Mouse (Mus musculus) kidney, postnatal 0 days (tissue): ENCODE results near the gene Ascl2. TPM values are rescaled to one million over a fixed set of nuclear protein-coding genes. Genes with fewer than 3 reads are reported as not detected.

Source experiments
- ATAC-seq: fragments of 200-750 bp; cut with Nextera tagmentation; replicated peaks from 2 replicates; pipeline ENCODE4 v1.8.0; 2017; ENCODE audit warnings: low read depth, moderate number of reproducible peaks, moderate TSS enrichment, moderate library complexity; ENCODE audit not compliant: low FRiP score
- DNase-seq: peaks from one replicate; pipeline ENCODE4 v3.0.0-alpha.2; 2016; ENCODE audit warnings: low spot score
- H3K27ac ChIP-seq: fragments of 300-500 bp; sonication (generic); 2 replicates; pipeline ENCODE4 v1.5.1; 2014; ENCODE audit warnings: mild to moderate bottlenecking
- H3K27me3 ChIP-seq: fragments of 300-500 bp; sonication (generic); 2 replicates; pipeline ENCODE4 v1.6.1; 2014; ENCODE audit warnings: low read length, mixed read lengths; ENCODE audit not compliant: insufficient read depth
- H3K36me3 ChIP-seq: fragments of 300-500 bp; sonication (generic); 2 replicates; pipeline ENCODE4 v1.6.1; 2014; ENCODE audit warnings: low read length, mixed read lengths; ENCODE audit not compliant: insufficient read depth
- H3K4me1 ChIP-seq: fragments of 300-500 bp; sonication (generic); replicated peaks from 2 replicates; pipeline ENCODE4 v1.6.1; 2014; ENCODE audit warnings: antibody characterized with exemption, low read length, mixed read lengths; ENCODE audit not compliant: insufficient read depth
- H3K4me2 ChIP-seq: fragments of 300-500 bp; sonication (generic); 2 replicates; pipeline ENCODE4 v1.6.1; 2014; ENCODE audit warnings: mild to moderate bottlenecking, low read length, moderate library complexity, mixed read lengths
- H3K4me3 ChIP-seq: fragments of 300-500 bp; sonication (generic); replicated peaks from 2 replicates; pipeline ENCODE4 v1.5.1; 2014; ENCODE audit warnings: low read depth, low read length
- H3K9ac ChIP-seq: fragments of 300-500 bp; sonication (generic); 2 replicates; pipeline ENCODE4 v1.6.1; 2014; ENCODE audit warnings: low read depth, low read length
- H3K9me3 ChIP-seq: fragments of 300-500 bp; sonication (generic); replicated peaks from 2 replicates; pipeline ENCODE4 v1.6.1; 2016; ENCODE audit warnings: low read length, inconsistent platforms, mixed read lengths
- CTCF ChIP-seq: IDR thresholded peaks from 2 replicates; pipeline ENCODE4 v1.5.1; 2016; ENCODE audit warnings: antibody characterized with exemption, low read depth, mild to moderate bottlenecking, moderate library complexity
- WGBS: fragments of 180-500 bp; shearing (Covaris S2); extraction: QIAGEN DNeasy Blood & Tissue Kit; methylation state at CpG from one replicate; pipeline ENCODE4 v1.1.7; 2014; 5-methylcytosine and 5-hydroxymethylcytosine counted together
- polyA plus RNA-seq: library from polyadenylated mRNA; unstranded; fragments of >200 nt; fragmentation: Nextera tagmentation; extraction: Ambion mirVana; gene quantifications from 2 replicates; pipeline ENCODE4 v1.2.1, GENCODE M21; 2015

Gene Ascl2
- polyA plus RNA-seq, 1 experiment from 2014 or later: 1.2 TPM

- H3K4me3 ChIP-seq: no peak overlapping the region
- DNase-seq: no peak
- 92% methylated on average over 4 of the region's 4 CpGs for WGBS
- no peak for TF ChIP-seq CTCF
- H3K27ac ChIP-seq: no peak overlapping the region
- no peaks in the 10 kb centered on the region for H3K36me3 ChIP-seq
- ATAC-seq: no peak
- H3K27me3 ChIP-seq: no peaks in the 10 kb centered on the region
- H3K9ac ChIP-seq: no peak overlapping the region
- H3K4me2 ChIP-seq: no peak overlapping the region
- H3K4me1 ChIP-seq: no peaks in the 10 kb centered on the region
- H3K9me3 ChIP-seq: no peaks in the 10 kb centered on the region
Observed at GRCm38 (mm10) chr7:142985146-142985545, 16.1 kb upstream of the Ascl2 start.

GRCm38 (mm10) chr7:142981908-142982307 is 12.8 kb upstream of the Ascl2 start:
- no peaks in the 10 kb centered on the region for H3K9me3 ChIP-seq
- DNase-seq (no peak), ATAC-seq (no peak)
- H3K36me3 ChIP-seq: no peaks in the 10 kb centered on the region
- no peak overlapping the region for H3K4me2 ChIP-seq
- WGBS: 69% methylated on average over 4 of the region's 4 CpGs
- H3K27ac ChIP-seq: no peak overlapping the region
- no peak for TF ChIP-seq CTCF
- H3K4me1 ChIP-seq: no peaks in the 10 kb centered on the region
- H3K27me3 ChIP-seq: no peaks in the 10 kb centered on the region
- H3K9ac ChIP-seq: no peak overlapping the region
- H3K4me3 ChIP-seq: no peak overlapping the region

DNA sequence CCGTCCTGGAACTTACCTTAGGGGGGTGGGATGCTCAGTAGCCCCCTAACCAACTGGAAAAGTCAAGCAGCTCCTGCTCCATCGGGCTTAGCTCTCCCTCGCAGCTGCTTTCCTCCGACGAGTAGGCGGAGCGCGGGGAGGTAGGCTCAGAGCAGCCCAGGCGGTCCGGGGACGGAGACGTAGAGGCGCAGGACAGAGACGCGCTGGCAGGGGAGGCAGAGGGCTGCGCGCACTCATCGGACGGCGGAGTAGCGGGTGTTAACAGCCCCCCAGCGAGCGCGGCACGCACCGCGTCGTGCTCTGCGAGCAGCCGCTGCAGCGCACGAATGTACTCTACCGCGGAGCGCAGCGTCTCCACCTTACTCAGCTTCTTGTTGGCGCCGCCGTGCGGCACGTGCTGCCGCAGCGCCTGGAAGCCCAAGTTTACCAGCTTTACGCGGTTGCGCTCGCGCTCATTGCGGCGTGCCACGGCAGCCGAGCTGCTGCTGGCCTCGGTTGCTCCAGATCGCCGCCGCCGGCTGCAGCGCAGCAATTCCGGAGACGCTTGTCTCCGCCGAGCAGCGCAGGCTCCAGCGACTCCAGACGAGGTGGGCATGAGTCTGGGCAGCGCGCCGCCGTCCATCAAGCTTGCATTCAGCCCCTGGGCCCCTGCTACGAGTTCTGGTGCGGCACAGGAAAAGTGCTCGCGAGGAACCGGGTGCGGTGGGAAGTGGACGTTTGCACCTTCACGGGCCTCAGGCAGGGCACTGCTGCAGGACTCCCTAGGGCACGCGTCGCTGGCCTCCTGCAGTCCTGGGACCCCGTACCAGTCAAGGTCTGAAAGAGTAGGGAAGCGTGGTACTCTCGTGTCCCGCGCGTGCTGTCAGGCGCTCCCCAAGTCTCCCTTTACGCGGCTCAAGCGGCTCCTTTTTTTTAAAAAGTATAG is 918 bp downstream of the Ascl2 start:
- Histone ChIP-seq H3K4me3 (peak overlapping the region; percentile 37), H3K27ac (no peak overlapping the region), H3K4me2 (peak overlapping the region; percentile 81), H3K9me3 (no peaks in the 10 kb centered on the region), H3K9ac (0 out of 2 replicates have a peak overlapping the region, but pooled peaks have one; percentile 32), H3K4me1 (peaks cover 11% of the 10 kb centered on the region), H3K27me3 (peaks cover 57% of the 10 kb centered on the region), H3K36me3 (no peaks in the 10 kb centered on the region)
- DNase-seq (peak; percentile 64), ATAC-seq (peak; percentile 19)
- peak; percentile 35 for TF ChIP-seq CTCF
- under 1% methylated on average over 90 of the region's 90 CpGs for WGBS

- peak overlapping the region; percentile 37 for H3K4me3 ChIP-seq
- 0 out of 2 replicates have a peak overlapping the region, but pooled peaks have one; percentile 32 for H3K9ac ChIP-seq
- DNase-seq: peak; percentile 17
- under 1% methylated on average over 36 of the region's 36 CpGs for WGBS
- peak overlapping the region; percentile 81 for H3K4me2 ChIP-seq
- peaks cover 57% of the 10 kb centered on the region for H3K27me3 ChIP-seq
- H3K4me1 ChIP-seq: peaks cover 11% of the 10 kb centered on the region
- peak; percentile 57; the same call in 1 of the 2 replicates for ATAC-seq
- H3K36me3 ChIP-seq: no peaks in the 10 kb centered on the region
- TF ChIP-seq CTCF: no peak
- no peaks in the 10 kb centered on the region for H3K9me3 ChIP-seq
- H3K27ac ChIP-seq: no peak overlapping the region
Observed at GRCm38 (mm10) chr7:142967414-142967883, 1.6 kb downstream of the Ascl2 start.

GRCm38 (mm10) chr7:142959752-142960151 is 9.3 kb downstream of the Ascl2 start:
- H3K4me1 ChIP-seq: no peaks in the 10 kb centered on the region
- no peak overlapping the region for H3K9ac ChIP-seq
- H3K27ac ChIP-seq: no peak overlapping the region
- no peak overlapping the region for H3K4me3 ChIP-seq
- TF ChIP-seq CTCF: no peak
- H3K36me3 ChIP-seq: no peaks in the 10 kb centered on the region
- no peak overlapping the region for H3K4me2 ChIP-seq
- DNase-seq (no peak), ATAC-seq (no peak)
- H3K9me3 ChIP-seq: no peaks in the 10 kb centered on the region
- no peaks in the 10 kb centered on the region for H3K27me3 ChIP-seq
- WGBS: 68% methylated on average over 4 of the region's 4 CpGs

- Histone ChIP-seq H3K4me2 (no peak overlapping the region), H3K4me1 (no peaks in the 10 kb centered on the region), H3K9me3 (no peaks in the 10 kb centered on the region), H3K27ac (no peak overlapping the region), H3K27me3 (no peaks in the 10 kb centered on the region), H3K4me3 (no peak overlapping the region), H3K36me3 (no peaks in the 10 kb centered on the region), H3K9ac (no peak overlapping the region)
- no peak for TF ChIP-seq CTCF
- 93% methylated on average over 1 of the region's 1 CpGs for WGBS
- ATAC-seq (no peak), DNase-seq (no peak)
Observed at GRCm38 (mm10) chr7:142958817-142959216, 10.2 kb downstream of the Ascl2 start.
